Mouse (Mus musculus) heart, adult 2 months (tissue): ENCODE results near the gene Nelfa. TPM values are rescaled to one million over a fixed set of nuclear protein-coding genes. Genes with fewer than 3 reads are reported as not detected.

ENCODE experiments used
- DNase-seq, 2 experiments: peaks; one replicate each; pipeline ENCODE4 v3.0.0; 2021
- H3K27ac ChIP-seq: fragments of 200-600 bp; 2 replicates; pipeline ENCODE4 v1.8.1; 2022
- H3K27me3 ChIP-seq: fragments of 200-500 bp; 2 replicates; pipeline ENCODE4 v1.6.1; 2012; ENCODE audit warnings: mild to moderate bottlenecking, low read length, inconsistent platforms, mixed read lengths; ENCODE audit not compliant: control insufficient read depth, insufficient read depth
- H3K36me3 ChIP-seq: fragments of 200-500 bp; 2 replicates; pipeline ENCODE4 v1.6.1; 2012; ENCODE audit warnings: low read length, inconsistent platforms; ENCODE audit not compliant: control insufficient read depth, insufficient read depth
- H3K4me1 ChIP-seq: fragments of 200-500 bp; 2 replicates; pipeline ENCODE4 v1.6.1; 2011; ENCODE audit warnings: low read length; ENCODE audit not compliant: control insufficient read depth, insufficient read depth
- H3K4me3 ChIP-seq: fragments of 200-600 bp; 2 replicates; pipeline ENCODE4 v1.8.1; 2022
- H3K79me2 ChIP-seq: fragments of 200-500 bp; replicated peaks from 2 replicates; pipeline ENCODE4 v1.6.1; 2012; ENCODE audit warnings: mild to moderate bottlenecking, inconsistent platforms, low read length, moderate library complexity, mixed read lengths; ENCODE audit not compliant: control insufficient read depth, insufficient read depth
- H3K9ac ChIP-seq: fragments of 200-500 bp; 2 replicates; pipeline ENCODE4 v1.6.1; 2012; ENCODE audit warnings: low read depth, mild to moderate bottlenecking, control low read depth, inconsistent platforms, low read length, mixed read lengths
- CTCF ChIP-seq: fragments of 200-600 bp; IDR thresholded peaks from 2 replicates; pipeline ENCODE4 v1.8.1; 2022; ENCODE audit warnings: antibody characterized with exemption, mild to moderate bottlenecking, moderate library complexity
- EP300 ChIP-seq: fragments of 200-500 bp; IDR thresholded peaks from 2 replicates; pipeline ENCODE4 v1.6.1; 2011; ENCODE audit warnings: low read depth, low read length, control low read depth; ENCODE audit not compliant: insufficient read depth
- POLR2A ChIP-seq: fragments of 200-500 bp; IDR thresholded peaks from 2 replicates; pipeline ENCODE4 v1.6.1; 2011; ENCODE audit warnings: mild to moderate bottlenecking, low read depth, low read length, control low read depth; ENCODE audit not compliant: insufficient read depth
- WGBS: fragments of 180-500 bp; shearing (Covaris S2); methylation state at CpG from one replicate; pipeline ENCODE4 v1.1.7; 2018; 5-methylcytosine and 5-hydroxymethylcytosine counted together
- intact Hi-C: fragments of 180-260 bp; cut with DNase I; formaldehyde crosslinking; loops from one replicate; pipeline ENCODE4 v1.15.1; 2025
- polyA plus RNA-seq: library from polyadenylated mRNA; depleted of rRNA; stranded (reverse); fragments of >200 nt; gene quantifications from 2 replicates; pipeline ENCODE4 v1.2.3, GENCODE M21; 2012
- total RNA-seq, 2 experiments: library from RNA; stranded (reverse); gene quantifications; 2 replicates each; pipeline ENCODE4 v1.2.3; 2021

Gene Nelfa
- total and polyA plus RNA-seq, 3 experiments = 10.3 to 15.8 (median 10.4) TPM

DNA sequence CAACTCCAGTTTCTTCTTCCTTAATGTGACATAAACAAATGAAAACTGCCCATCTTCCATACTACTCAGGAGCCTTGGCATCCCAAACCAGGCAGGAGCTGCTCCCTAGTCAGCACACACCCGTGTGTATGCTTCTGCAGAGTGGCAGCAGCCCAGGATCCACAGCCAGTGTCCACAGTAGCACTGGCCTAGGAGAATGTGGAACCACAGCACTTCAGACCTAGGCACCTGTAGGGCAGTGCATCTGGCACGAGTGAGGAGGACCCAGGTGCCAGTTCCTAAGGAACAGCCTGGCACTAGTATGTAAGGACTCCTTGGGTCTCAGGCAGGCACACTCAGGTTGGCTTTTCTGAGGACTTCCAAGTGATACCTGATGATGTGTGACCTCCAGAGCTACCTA is 39.1 kb downstream of the Nelfa start:
- Histone ChIP-seq H3K4me1 (no peaks in the 10 kb centered on the region), H3K36me3 (no peaks in the 10 kb centered on the region), H3K27me3 (no peaks in the 10 kb centered on the region), H3K4me3 (no peak overlapping the region), H3K27ac (no peak overlapping the region), H3K9ac (no peak overlapping the region), H3K79me2 (no peaks in the 10 kb centered on the region)
- no peak for TF ChIP-seq CTCF
- TF ChIP-seq POLR2A = no peak
- TF ChIP-seq EP300 = no peak
- DNase-seq = no peak
- WGBS = 70% methylated on average over 2 of the region's 2 CpGs
- intact Hi-C loops = no loop called here

GRCm38 (mm10) chr5:33895116-33895515 is 41.1 kb downstream of the Nelfa start:
- 81% methylated on average over 9 of the region's 9 CpGs for WGBS
- H3K9ac ChIP-seq = no peak overlapping the region
- TF ChIP-seq POLR2A = no peak
- TF ChIP-seq CTCF = no peak
- TF ChIP-seq EP300 = no peak
- no peaks in the 10 kb centered on the region for H3K4me1 ChIP-seq
- intact Hi-C loops = no loop called here
- no peak for DNase-seq
- H3K36me3 ChIP-seq = no peaks in the 10 kb centered on the region
- no peak overlapping the region for H3K4me3 ChIP-seq
- no peaks in the 10 kb centered on the region for H3K27me3 ChIP-seq
- no peaks in the 10 kb centered on the region for H3K79me2 ChIP-seq
- no peak overlapping the region for H3K27ac ChIP-seq

DNA sequence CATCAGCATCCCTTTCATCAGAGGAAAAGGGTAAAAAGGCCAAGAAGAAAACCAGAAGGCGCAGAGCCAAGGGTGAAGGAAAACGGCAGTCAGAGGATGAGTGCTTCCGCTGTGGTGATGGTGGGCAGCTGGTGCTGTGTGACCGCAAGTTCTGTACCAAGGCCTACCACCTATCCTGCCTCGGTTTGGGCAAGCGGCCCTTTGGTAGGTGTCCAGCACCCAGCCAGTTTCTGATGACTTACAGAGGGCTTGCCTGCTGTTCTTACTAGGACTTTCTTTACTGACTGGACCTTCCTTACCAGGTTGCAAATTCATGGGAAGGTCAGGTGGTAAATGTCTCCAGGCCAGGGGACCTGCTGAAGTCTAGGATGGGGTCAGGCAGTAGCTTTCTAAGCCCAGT is 42.8 kb downstream of the Nelfa start:
- Histone ChIP-seq H3K27me3 (no peaks in the 10 kb centered on the region), H3K36me3 (no peaks in the 10 kb centered on the region), H3K79me2 (no peaks in the 10 kb centered on the region), H3K4me1 (no peaks in the 10 kb centered on the region), H3K27ac (no peak overlapping the region), H3K4me3 (no peak overlapping the region), H3K9ac (no peak overlapping the region)
- WGBS = 90% methylated on average over 6 of the region's 6 CpGs
- no peak for DNase-seq
- intact Hi-C loops = no loop called here
- no peak for TF ChIP-seq CTCF

GRCm38 (mm10) chr5:33881118-33881517 is 55.1 kb downstream of the Nelfa start:
- Histone ChIP-seq H3K4me1 (no peaks in the 10 kb centered on the region), H3K36me3 (no peaks in the 10 kb centered on the region), H3K4me3 (no peak overlapping the region), H3K27me3 (no peaks in the 10 kb centered on the region), H3K27ac (no peak overlapping the region), H3K9ac (no peak overlapping the region), H3K79me2 (no peaks in the 10 kb centered on the region)
- no peak for DNase-seq
- TF ChIP-seq POLR2A = no peak
- TF ChIP-seq CTCF = no peak
- no peak for TF ChIP-seq EP300
- 93% methylated on average over 4 of the region's 4 CpGs for WGBS
- intact Hi-C loops = no loop called here

GRCm38 (mm10) chr5:33875472-33875871 is 60.7 kb downstream of the Nelfa start:
- H3K4me3 ChIP-seq = no peak overlapping the region
- H3K4me1 ChIP-seq = no peaks in the 10 kb centered on the region
- WGBS = 100% methylated on average over 1 of the region's 1 CpGs
- no peaks in the 10 kb centered on the region for H3K27me3 ChIP-seq
- no peaks in the 10 kb centered on the region for H3K79me2 ChIP-seq
- no peak for TF ChIP-seq POLR2A
- no peaks in the 10 kb centered on the region for H3K36me3 ChIP-seq
- H3K27ac ChIP-seq = no peak overlapping the region
- intact Hi-C loops = no loop called here
- no peak overlapping the region for H3K9ac ChIP-seq
- DNase-seq = no peak

- TF ChIP-seq EP300 = no peak
- TF ChIP-seq POLR2A = no peak
- no peak for TF ChIP-seq CTCF
- no peak overlapping the region for H3K27ac ChIP-seq
Measured at GRCm38 (mm10) chr5:33857693-33858092, 78.5 kb downstream of the Nelfa start.

GRCm38 (mm10) chr5:33854019-33854418 is 82.2 kb downstream of the Nelfa start:
- 75% methylated on average over 2 of the region's 2 CpGs for WGBS
- Histone ChIP-seq H3K9ac (no peak overlapping the region), H3K79me2 (no peaks in the 10 kb centered on the region), H3K4me1 (no peaks in the 10 kb centered on the region), H3K27ac (no peak overlapping the region), H3K4me3 (no peak overlapping the region), H3K27me3 (no peaks in the 10 kb centered on the region), H3K36me3 (no peaks in the 10 kb centered on the region; the same call in none of the 2 replicates)
- DNase-seq = no peak
- TF ChIP-seq CTCF = peak; percentile 51
- no peak for TF ChIP-seq EP300
- TF ChIP-seq POLR2A = no peak
- intact Hi-C loops = loop anchor here (10.0 kb wide), 1 partner anchor 101 kb away; no protein-coding TSS in a partner anchor

More at GRCm38 (mm10) chr5:33857693-33858092, 78.5 kb downstream of the Nelfa start:
- H3K4me3 ChIP-seq = no peak overlapping the region
- no peaks in the 10 kb centered on the region for H3K4me1 ChIP-seq
- no peaks in the 10 kb centered on the region; the same call in none of the 2 replicates for H3K36me3 ChIP-seq
- H3K27me3 ChIP-seq = no peaks in the 10 kb centered on the region
- intact Hi-C loops = loop anchor here (10.0 kb wide), 1 partner anchor 97 kb away; no protein-coding TSS in a partner anchor
- no peak for DNase-seq
- no peak overlapping the region for H3K9ac ChIP-seq
- no peaks in the 10 kb centered on the region for H3K79me2 ChIP-seq
